Mouse (Mus musculus) liver, embryonic 12.5 days (tissue): ENCODE data around the gene Zmynd10. TPM values are rescaled to one million over a fixed set of nuclear protein-coding genes. Genes with fewer than 3 reads are reported as not detected.

Source experiments
- ATAC-seq: fragments of 200-750 bp; cut with Nextera tagmentation; 2 replicates; pipeline ENCODE4 v1.8.0; 2017; ENCODE audit warnings: moderate number of reproducible peaks, mild to moderate bottlenecking, moderate library complexity
- H3K27ac ChIP-seq: fragments of 300-500 bp; sonication (generic); 2 replicates; pipeline ENCODE4 v1.5.1; 2016; ENCODE audit warnings: mild to moderate bottlenecking
- H3K27me3 ChIP-seq: fragments of 300-500 bp; sonication (generic); replicated peaks from 2 replicates; pipeline ENCODE4 v1.6.1; 2016; ENCODE audit warnings: mild to moderate bottlenecking, moderate library complexity
- H3K36me3 ChIP-seq: fragments of 300-500 bp; sonication (generic); 2 replicates; pipeline ENCODE4 v1.6.1; 2016; ENCODE audit warnings: mild to moderate bottlenecking, moderate library complexity
- H3K4me1 ChIP-seq: fragments of 300-500 bp; sonication (generic); 2 replicates; pipeline ENCODE4 v1.6.1; 2016
- H3K4me2 ChIP-seq: fragments of 300-500 bp; sonication (generic); 2 replicates; pipeline ENCODE4 v1.6.1; 2016; ENCODE audit warnings: mild to moderate bottlenecking, moderate library complexity
- H3K4me3 ChIP-seq: fragments of 300-500 bp; sonication (generic); 2 replicates; pipeline ENCODE4 v1.5.1; 2016; ENCODE audit warnings: mild to moderate bottlenecking, moderate library complexity
- H3K9ac ChIP-seq: fragments of 300-500 bp; sonication (generic); 2 replicates; pipeline ENCODE4 v1.6.1; 2016; ENCODE audit warnings: mild to moderate bottlenecking, moderate library complexity
- H3K9me3 ChIP-seq: fragments of 300-500 bp; sonication (generic); replicated peaks from 2 replicates; pipeline ENCODE4 v1.6.1; 2016; ENCODE audit warnings: mild to moderate bottlenecking, moderate library complexity
- WGBS: fragments of 180-500 bp; shearing (Covaris S2); methylation state at CpG from one replicate; pipeline ENCODE4 v1.1.7; 2016; ENCODE audit not compliant: insufficient replicate concordance; 5-methylcytosine and 5-hydroxymethylcytosine counted together
- polyA plus RNA-seq: library from polyadenylated mRNA; unstranded; fragments of >200 nt; fragmentation: Nextera tagmentation; extraction: Ambion mirVana; gene quantifications from 2 replicates; pipeline ENCODE4 v1.2.1, GENCODE M21; 2016

Zmynd10 gene
- polyA plus RNA-seq, 1 experiment from 2014 or later = not detected

GRCm38 (mm10) chr9:107600745-107601144 is 53.6 kb downstream of the Zmynd10 start:
- Histone ChIP-seq H3K4me3 (no peak overlapping the region), H3K9me3 (no peaks in the 10 kb centered on the region), H3K4me1 (peaks cover 61% of the 10 kb centered on the region), H3K9ac (no peak overlapping the region), H3K4me2 (no peak overlapping the region), H3K27me3 (peaks cover 72% of the 10 kb centered on the region), H3K27ac (no peak overlapping the region), H3K36me3 (no peaks in the 10 kb centered on the region; the same call in 1 of the 2 replicates)
- no peak for ATAC-seq
- WGBS = 59% methylated on average over 12 of the region's 12 CpGs

Other genes with a start within 250 kb of the Zmynd10 start
- gene Hemk1, start 208.9 kb upstream of the Zmynd10 start, polyA plus RNA-seq = 4.9 and 5.0 TPM in 2 replicates
- 0.06 and 0.10 TPM in 2 replicates for gene 6430571L13Rik, start 206.7 kb upstream of the Zmynd10 start, polyA plus RNA-seq
- 0.02 and 0.13 TPM in 2 replicates for gene Cacna2d2, start 147.7 kb upstream of the Zmynd10 start, polyA plus RNA-seq
- 25.9 and 26.4 TPM in 2 replicates for gene Tmem115, start 13.4 kb upstream of the Zmynd10 start, polyA plus RNA-seq
- gene Cyb561d2, start 5.1 kb upstream of the Zmynd10 start, polyA plus RNA-seq = 18.5 and 19.5 TPM in 2 replicates
- gene Nprl2, start 5.1 kb upstream of the Zmynd10 start, polyA plus RNA-seq = 15.3 and 16.0 TPM in 2 replicates
- 22.2 and 24.8 TPM in 2 replicates for gene Rassf1, start 4.3 kb downstream of the Zmynd10 start, polyA plus RNA-seq
- gene Tusc2, start 16.0 kb downstream of the Zmynd10 start, polyA plus RNA-seq = 48.6 and 52.7 TPM in 2 replicates
- gene Hyal2, start 20.6 kb downstream of the Zmynd10 start, polyA plus RNA-seq = 53.9 and 57.6 TPM in 2 replicates
- 3.6 and 3.9 TPM in 2 replicates for gene Hyal1, start 29.6 kb downstream of the Zmynd10 start, polyA plus RNA-seq
- gene Naa80, start 31.6 kb downstream of the Zmynd10 start, polyA plus RNA-seq = 12.5 and 12.9 TPM in 2 replicates
- 0.99 and 1.2 TPM in 2 replicates for gene Hyal3, start 33.5 kb downstream of the Zmynd10 start, polyA plus RNA-seq
- 171 TPM in 2 replicates for gene Ifrd2, start 40.3 kb downstream of the Zmynd10 start, polyA plus RNA-seq
- 0.35 and 0.52 TPM in 2 replicates for gene Sema3b, start 61.9 kb downstream of the Zmynd10 start, polyA plus RNA-seq
- 206 and 210 TPM in 2 replicates for gene Gnai2, start 88.1 kb downstream of the Zmynd10 start, polyA plus RNA-seq
- gene Slc38a3, start 122.2 kb downstream of the Zmynd10 start, polyA plus RNA-seq = 2.8 and 3.3 TPM in 2 replicates
- 1.9 and 2.4 TPM in 2 replicates for gene Gnat1, start 132.4 kb downstream of the Zmynd10 start, polyA plus RNA-seq
- 3.9 and 4.2 TPM in 2 replicates for gene Sema3f, start 163.2 kb downstream of the Zmynd10 start, polyA plus RNA-seq
- 84.3 and 88.6 TPM in 2 replicates for gene Rbm5, start 223.7 kb downstream of the Zmynd10 start, polyA plus RNA-seq